Mouse (Mus musculus): ENCODE results near the gene Gm20422.
"Not testable (repeated sequence)": the region's sequence is repeated elsewhere in the genome, so short reads cannot be mapped to it uniquely, and the experiment has no call there.

The Gm20422 gene

DNA sequence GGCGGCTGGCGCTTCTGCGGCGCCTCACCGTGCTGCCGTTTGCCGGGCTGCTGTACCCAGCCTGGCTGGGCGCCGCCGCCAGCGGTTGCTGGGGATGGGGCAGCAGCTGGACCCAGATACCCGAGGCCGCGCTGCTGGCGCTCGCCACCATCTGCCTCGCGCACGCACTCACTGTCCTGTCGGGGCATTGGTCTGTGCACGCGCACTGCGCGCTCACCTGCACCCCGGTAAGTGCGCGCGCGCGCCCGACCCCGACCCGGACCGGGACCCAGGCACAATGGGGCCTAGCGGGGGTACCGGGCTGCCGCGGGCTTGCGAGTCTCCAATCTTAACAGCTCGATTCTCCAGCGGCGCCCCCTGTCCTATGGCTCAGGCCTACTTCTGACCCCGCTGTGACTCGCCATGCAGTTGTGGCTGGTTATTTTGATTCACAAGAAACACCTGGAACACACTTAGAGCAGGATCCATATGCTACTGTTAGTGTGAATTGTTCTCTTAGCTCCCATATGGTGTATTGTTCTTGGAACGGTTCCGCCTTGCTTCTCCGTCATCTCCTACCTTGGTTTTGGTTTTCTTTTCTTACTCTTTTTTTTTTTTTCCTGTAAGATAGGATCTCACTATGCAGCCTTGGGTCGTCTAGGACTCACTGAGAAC lies 16.9 kb upstream of the Gm20422 start:
- peak in 1 of 2 experiments; percentile 44 for DNase-seq

DNA sequence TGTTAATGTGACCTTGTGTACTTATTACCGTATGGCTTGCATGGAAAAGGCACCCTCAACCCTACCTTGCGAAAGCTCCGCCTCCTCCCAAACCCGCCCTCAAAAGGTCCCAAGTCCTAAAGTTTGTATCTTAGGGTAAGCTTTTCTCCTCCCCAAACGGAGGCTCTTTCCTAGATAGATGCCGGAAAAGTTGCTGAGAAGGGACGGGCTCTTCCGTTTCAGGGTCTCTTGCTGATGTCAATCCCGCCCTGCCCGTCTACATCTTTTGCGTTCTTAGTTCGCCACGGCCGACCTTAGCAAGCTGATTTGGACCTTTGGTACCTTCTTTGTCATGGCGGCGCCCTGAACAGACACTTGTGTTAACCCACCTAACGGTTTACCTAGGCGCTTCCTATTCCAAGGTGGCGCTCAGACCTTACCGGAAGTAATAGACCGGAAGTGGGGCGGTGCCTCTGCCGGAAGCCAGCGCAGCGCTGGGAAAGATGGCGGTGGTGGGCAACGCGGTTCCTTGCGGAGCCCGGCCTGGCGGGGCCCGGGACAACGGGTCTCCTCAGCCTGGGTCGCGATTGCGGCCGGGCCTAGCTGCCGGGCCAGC lies 16.2 kb upstream of the Gm20422 start, which contains the start of the genes Atp13a1 and Zfp866:
Gene Atp13a1 (plus strand): TSS at position 391 of the 595 bp plus-strand sequence.
Gene Zfp866 (minus strand): TSS at position 406 of the 595 bp plus-strand sequence.
- DNase-seq: peak; percentile 88

DNA sequence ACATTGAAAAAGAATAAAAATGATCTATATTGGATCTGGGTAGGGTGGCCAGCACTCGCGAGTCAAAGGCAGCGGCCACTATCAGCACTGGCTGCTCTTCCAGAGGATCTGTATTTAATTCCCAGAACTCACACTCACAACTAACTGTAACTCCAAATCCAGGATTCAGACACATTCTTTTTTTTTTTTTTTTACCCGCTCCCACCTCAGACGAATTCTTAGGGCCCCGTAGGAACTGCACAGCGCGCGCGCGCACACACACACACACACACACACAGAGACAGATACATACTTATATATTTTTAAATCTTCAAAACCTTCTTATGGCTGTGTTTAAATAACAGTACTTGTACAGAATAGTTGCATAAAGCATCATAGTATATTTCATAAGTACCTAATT lies 15.7 kb upstream of the Gm20422 start:
- no peak for DNase-seq

DNA sequence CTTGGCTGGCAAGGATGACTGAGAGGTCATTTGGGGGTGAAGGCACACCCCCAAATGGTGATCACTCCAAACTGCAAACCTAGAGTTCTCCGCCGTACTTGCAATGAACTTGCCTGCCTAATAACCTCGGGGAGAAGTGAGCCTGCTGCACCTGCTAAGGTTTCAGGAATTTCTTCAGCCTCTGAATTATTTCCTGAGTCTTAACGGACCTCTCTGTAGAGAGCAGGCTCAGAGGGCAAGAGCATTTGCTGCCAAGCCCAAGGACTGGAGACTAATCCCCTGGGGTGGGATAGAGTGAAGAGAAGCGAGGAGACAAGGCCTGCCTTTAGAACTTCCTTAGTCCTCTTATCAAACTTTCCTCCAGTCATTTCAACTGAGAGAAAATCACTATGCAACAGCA lies 15.0 kb upstream of the Gm20422 start:
- DNase-seq: no peak

DNA sequence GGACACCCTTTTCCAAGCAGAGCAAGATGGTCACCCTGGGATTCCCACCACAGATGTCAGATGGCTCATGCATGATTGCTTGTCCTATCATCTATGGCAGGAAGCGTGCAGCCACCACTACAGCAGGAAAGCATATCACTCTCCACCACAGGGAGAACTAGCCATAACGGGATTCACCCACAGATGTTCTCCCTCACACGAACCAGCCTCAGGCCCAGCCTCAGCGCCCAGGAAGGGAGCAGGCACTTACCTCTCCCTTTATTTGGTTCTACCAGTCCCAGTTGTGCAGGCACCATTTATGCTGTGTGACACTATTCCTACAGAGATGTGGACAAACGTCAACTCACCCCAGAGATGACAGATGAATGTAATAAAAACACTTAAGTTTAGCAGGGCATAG lies 14.4 kb upstream of the Gm20422 start:
- no peak for DNase-seq

DNA sequence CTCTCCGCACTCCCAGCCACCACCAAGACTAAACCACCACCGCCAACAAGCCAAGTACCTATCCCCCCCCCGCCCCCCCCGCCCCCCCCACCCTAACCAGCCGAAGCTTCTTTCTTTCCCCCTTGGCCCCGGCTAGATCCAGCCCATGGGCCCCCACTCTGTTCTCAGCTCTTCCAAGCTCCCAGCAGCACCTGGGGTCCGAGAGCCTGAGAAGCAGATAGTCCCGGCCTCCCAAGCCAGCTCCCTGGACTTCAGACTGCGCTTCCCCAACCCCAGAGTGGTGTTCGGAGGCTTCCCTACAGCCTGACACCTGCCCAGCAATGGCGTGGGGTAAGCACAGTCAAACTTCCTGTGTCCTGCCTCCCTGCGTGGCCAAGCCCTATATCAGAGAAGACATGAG lies 2.4 kb upstream of the Gm20422 start:
- DNase-seq: no peak

DNA sequence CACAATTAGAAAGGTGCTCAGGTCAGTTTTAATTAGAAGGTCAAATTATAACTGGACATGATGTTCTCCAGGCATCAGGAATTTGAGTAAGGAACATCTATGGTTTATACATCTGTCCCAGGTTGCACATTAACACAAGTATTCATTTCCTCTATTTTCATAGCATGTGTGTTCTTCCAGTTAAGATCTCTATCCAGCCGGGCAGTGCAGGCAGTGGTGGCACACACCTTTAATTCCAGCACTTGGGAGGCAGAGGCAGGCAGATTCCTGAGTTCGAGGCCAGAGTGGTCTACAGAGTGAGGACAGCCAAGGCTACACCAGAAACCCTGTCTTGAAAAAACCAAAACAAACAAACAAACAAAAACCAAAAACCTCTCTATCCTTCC lies 456 bp upstream of the Gm20422 start:
- no peak for DNase-seq

DNA sequence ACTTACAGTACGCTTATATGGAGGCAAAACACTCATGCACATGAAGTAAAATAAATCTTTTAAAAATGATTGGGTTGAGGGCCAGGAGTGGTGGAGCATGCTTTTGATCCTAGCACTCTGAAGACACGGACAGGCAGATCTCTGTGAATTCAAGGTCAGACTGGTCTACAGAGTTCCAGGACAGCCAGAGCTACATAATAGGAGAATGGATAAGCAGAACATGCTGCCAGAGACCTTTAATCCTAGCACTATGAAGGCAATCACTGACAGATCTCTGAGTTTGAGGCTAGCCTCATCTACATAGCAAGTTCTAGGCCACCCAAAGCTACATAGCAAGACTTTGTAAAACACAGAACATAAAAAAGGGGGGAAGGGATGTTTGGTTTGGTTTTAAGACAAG lies 2.6 kb downstream of the Gm20422 start:
- no peak for DNase-seq

DNA sequence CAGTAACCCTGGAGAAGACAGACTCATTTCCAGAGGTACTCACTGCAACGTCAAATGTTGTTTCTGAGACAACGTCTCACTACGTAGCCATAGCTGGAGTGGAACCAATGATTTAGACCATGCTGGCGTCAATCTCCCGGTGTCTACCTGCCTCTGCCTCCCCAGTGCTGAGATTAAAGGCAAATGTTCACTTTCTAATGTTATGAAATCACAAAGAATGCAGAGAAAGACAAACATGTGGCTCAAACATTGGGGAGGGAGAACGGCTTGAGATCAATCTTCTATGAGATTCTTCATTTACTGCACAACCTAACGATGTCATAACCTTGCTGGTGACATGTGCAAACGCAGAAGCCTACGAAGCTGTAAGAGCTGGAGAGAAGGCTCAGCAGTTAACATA lies 3.5 kb downstream of the Gm20422 start:
- no peak for DNase-seq

DNA sequence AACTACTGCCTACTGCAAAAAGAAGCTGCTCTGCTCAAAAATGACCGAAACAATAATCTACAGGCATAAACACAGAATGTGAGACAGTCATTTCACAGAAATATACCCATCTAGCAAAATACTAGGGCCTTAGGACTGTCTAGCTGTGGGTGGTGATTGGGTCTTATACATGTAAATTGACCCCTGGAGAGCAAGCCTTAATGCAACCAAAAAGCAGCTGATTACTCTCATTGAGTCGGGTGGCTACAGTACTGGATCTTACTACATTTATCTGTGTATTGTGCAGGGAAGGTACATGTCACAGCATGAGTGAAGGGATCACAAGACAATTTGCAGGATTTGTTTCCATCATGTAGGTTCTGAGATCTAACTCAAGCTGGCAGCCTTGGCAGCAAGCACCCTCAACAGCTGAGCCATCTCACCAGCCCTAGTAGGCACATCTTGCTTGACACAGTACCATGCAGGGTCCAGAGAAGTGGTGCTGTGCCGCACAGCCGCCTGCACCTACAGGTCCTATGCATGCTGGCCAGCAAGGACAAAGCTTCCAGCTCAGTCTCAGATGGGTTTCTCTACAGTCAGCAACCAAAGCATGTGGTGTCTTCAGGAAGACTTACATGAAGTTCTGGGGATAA lies 12.8 kb downstream of the Gm20422 start:
- no peak for DNase-seq

DNA sequence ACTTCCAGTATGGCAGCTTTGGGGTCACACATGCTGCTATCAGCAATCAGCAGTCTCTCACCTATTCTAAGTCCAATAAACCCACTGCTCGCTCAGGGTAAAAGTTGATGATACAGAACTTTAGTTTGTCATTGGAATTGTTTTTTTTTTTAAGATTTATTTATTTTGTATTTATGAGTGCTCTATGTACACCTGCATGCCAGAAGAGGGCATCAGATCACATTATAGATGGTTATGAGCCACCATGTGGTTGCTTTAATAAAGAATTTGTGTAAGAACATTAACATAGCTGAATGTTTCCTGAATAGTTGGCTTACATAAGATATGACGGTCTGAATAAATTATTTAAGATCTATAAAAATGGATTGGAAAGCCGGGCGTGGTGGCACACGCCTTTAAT lies 16.4 kb downstream of the Gm20422 start:
- DNase-seq: no peak

DNA sequence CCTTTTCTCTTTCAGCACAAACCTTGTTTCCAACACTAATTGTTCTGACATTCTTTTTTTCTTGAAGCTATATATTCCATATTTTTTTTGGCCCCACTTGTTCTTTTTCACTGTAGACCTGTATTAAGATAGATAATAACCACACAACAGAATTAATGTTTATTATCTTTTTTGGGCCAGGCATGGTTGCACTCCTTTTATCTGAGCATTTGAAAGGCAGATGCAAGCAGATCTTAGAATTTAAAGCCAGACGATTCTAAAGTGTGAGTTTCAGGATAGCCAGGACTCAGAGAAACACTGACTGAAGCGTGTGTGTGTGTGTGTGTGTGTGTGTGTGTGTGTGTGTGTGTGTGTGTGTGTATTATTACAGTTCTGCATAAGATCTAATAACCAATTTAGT lies 22.2 kb downstream of the Gm20422 start:
- no peak for DNase-seq

DNA sequence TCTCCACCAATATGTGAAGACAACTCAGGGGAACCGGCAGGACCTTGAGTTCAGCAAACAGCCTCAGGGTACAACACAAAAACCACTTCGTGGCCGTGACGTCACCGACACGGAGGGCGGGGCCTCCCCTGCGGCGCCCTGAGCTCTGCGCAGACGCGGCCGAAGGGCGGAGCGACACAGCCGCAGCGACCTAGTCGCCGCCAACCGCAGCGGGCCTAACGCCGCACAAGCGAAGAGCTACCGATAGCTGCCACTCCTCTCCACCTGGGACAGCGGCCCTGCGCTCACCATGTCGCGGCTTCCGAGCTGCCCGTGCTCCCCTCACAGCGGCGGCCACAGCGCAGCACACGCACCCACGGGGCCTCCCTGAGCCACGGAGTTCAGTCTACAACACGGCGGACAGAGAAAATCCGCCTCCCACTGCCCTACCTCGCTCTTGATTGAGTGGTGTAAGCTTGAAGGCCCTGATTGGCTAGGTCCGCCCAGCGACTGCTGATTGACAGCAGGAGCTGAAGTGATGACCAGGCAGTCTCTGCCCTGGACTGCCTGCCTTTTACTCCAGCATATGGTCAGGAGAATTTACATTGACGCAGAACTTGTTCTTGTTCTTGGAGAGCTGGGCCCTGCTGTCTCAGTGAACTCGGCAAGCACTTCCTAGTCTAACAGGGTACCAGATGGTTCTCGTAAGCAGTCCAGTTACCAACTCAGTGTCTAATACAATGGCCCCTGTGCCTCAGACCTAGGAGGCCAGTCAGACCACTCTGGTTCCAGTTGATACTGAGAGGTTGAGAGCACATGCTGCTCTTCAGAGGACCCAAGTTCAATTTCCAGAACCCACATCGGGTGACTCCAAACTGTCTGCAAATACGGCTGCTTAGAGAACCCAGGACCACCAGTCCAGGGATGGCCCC lies 24.9 kb downstream of the Gm20422 start, which contains the start of gene Zfp963:
Gene Zfp963 (minus strand): TSS at position 427 of the 911 bp plus-strand sequence.
- peak; percentile 96 for DNase-seq

DNA sequence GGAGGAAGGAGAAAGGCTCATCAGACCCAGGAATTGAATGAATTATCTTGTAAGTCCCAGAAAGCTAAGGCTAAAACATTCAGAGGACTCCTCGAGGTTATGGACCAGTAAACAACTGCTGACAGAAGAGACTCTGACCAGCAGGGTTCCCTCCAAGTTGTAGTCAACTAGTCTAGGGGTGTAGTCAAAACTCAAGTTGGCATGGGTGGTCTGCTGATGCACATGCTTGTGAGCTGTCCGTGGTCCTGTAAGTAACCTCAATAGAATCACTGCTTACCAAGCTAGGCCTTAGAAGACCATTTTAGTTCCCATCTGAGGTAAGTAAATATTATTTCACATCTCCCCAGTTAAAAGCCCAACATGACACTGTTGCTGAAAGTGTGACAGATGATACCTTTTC lies 33.5 kb downstream of the Gm20422 start:
- no peak for DNase-seq

DNA sequence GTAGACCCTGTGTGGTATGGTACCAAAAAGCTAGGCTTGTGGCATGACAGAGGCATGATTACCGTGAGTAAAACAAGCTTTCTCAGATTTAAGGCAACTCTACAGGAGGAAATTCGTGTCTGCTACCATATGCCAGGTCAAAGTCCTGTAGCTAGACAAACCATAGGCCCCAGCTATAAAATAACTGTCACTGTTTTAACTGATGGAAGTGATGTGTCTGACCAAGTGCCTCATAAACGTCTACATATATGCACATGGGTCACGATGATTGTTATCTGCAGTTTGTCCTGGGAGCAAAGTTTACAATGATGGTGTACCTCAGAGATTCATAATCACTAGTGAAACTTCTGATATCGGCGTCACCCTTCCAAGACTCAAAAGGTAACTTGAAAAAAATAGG lies 33.9 kb downstream of the Gm20422 start:
- no peak for DNase-seq

DNA sequence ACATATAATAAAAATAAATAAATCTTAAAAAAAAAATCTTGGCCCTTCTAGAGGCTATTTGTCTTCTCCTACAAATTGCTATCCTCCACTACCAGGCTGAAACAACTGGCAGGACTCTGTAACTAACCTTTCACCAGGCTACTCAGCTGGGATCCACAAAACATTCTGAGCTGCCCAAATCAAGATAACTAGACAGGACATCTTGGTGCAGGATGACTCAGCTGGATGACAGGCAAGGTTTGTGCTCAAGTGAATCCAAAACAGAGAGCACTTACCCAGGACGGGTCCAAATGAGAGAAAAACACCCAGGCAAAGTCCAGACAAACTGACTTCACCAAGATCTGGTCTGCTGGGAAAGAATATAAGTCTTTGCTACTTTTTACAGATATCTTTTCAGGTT lies 39.2 kb downstream of the Gm20422 start:
- no peak for DNase-seq

DNA sequence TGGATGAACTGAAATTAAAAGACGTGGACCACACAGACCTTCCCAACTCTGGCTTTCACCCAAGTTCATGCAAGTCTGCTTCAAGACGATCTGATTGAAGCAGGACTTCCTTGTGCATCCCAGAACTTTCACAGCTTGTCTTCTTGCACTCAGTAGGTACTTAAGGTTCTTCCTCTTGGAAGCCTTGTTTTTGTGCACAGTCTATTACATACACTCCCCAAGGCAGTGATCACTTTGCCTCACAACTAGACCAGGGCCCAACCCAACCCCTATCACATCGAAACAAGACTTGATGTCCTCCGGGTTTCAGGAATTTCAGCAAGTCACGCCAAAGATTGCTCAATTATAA lies 57.5 kb downstream of the Gm20422 start:
- no peak for DNase-seq

DNA sequence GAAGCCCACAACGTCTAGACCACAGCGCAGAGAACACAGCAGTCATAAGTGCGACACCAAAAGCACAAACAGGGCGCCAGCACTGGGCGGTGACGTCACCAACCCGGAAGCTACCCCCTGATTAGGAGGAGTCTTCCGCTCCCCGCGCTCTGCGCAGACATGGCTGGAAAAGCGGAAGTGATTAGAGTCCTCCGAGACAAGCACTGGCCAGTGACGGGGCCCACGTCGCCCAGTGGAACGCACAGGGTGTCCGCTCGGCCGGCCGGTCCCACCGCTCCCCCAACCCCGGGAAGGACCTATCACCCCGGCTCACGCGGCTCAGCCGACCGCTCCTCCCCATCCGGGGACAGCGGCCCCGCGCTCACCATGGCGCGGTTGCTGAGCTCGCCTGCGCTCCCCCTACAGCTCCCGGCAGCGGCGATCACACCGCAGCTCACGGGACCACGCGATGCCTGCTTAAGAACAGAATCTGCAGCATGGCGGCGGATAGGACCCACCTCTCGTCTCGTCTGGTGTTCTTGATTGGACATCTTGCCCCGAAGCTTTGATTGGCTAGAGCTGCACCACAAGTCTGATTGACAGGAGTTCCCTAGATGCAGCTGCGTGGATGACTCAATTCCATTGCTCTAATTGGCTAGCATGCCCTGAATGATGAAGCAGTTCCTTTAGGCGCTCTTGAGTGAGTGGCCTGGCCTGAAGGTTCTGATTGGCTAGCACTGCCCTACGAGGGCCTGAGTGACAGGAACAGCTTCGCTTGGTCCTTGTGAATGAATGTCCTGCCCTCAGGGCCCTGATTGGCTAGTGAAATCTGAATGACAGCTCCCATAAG lies 58.1 kb downstream of the Gm20422 start:
- peak; percentile 91 to 93 for DNase-seq

DNA sequence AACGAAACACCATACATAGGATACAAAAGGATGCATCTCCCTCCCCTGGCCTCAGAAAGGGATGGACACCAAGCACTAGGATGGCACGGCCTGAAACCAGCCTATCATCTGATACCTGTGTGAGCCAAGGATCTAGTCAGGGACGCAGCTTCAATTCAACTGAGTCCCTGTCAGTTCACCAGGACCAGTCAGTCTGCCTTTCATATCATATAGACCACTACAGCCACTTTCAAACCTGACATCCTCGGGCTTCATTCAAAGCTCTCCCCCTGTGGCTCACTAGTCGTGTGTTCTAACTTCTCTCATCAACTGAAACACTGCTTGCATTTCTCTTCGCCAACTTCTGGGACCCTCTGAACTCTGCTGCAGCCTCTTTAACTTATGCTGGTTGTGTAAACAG lies 59.3 kb downstream of the Gm20422 start:
- peak in 1 of 2 experiments; percentile 8 for DNase-seq

DNA sequence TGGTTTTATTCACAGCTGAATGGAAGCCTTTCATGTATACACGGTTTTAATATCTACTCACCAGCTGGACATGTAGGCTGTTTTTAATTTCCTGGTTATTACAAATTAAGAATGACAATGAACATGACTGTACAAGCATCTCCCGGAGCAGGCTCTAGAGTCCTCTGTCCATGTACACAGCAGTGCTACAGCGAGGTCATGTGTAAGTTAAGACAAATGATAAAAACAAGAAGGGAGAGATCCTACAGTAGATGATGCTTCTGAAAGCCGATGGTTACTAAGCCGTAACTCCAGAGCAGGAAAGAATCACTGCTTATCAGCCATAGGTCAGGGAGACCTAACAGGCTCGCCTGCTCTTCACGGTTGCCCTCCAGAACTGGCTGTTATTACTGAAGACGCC lies 61.2 kb downstream of the Gm20422 start:
- no peak for DNase-seq

DNA sequence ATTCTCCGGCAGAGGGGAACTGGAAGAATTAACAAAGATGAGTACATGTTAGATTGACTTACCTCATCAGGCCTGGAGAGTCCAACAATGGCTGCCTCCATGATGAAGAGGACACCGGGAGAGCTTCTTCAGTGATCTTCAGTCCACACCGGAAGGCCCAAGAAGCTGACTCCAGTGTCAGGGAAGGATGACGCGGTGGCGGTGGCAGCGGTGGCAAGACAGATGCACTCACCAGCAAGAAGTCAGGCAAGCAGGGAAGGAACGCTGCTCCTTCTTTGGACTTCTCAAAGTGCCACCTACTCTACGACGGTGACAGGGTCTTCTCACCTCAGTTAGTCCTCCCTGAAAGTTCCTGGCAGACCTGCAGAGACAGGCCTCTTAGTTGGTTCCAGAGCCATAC lies 64.1 kb downstream of the Gm20422 start, which contains the start of gene Zfp869:
Gene Zfp869 (minus strand): TSS at position 101 of the 400 bp plus-strand sequence.
- DNase-seq: not testable (repeated sequence)

DNA sequence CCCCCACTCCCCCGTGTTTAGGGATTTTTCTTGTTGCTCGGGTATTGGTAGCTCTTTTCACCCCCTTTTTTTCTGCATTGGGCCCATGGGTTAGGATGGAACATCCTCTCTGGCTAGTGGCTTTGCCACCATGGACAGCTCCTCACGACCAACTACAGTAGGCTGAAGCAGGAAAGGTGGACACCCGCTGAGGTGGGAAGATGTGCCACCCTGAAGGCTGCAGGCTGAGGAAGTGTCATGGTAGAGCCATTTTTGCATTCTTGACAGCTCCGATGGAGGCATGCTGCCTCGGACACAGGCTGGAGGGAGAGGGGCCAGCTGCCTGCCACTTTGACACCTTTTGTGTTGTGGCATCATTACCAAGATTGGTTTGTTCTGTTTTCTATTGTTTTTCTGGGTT lies 72.9 kb downstream of the Gm20422 start:
- no peak for DNase-seq

All from cerebellum, postnatal 36 days (tissue).